Comparison of ENCODE assay signal across 27 mouse cellular contexts in the genomic region with DNA sequence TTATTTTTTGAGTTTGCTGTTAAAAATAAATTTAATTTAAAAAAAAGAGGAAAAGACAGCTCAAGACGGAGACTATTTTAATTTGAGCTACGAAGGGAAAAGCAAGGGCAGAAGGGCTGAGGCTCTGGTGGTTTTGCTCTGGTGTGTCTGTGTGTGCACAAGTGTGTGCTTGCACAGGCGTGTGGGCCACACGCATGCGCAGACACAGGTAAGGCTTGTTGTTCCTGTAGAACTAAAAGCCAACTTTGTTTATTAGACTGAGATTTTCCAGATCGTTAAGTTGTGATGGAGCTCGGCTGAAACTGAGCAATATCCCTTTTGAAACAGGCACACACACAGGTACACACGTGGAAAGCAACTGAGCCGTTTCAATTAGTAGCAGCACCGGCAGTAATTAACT.
DNase-seq lines count a peak whose midpoint lies in the region; ATAC-seq lines count a peak whose summit lies in the region.
"Had no signal": no experiment of that assay in that cellular context is flagged by ENCODE, and none has a peak within 500 bp of the region (broad histone marks: within the 10 kb centered on the region; RNA-seq: fewer than 3 reads in every experiment).

No protein-coding gene starts in this region.

- no peak overlapping the region for H3K4me2 ChIP-seq in limb, embryonic 12.5 days
- no peak overlapping the region for H3K4me2 ChIP-seq in heart, embryonic 11.5 days

- no peaks in the 10 kb centered on the region for H3K36me3 ChIP-seq in limb, embryonic 12.5 days
- H3K36me3 ChIP-seq in heart, embryonic 11.5 days (ENCODE audit: control insufficient read depth, insufficient read depth, low read length): no peaks in the 10 kb centered on the region
- H3K36me3 ChIP-seq: heart, embryonic 13.5 days; hindbrain, embryonic 15.5 days; midbrain, embryonic 15.5 days had no signal

- ATAC-seq in limb, embryonic 12.5 days (ENCODE audit: insufficient number of reproducible peaks, insufficient read depth, low FRiP score, low TSS enrichment, low read depth): no peak
- ATAC-seq in heart, embryonic 11.5 days (replicated peaks; ENCODE audit: insufficient number of reproducible peaks, low FRiP score, low TSS enrichment): no peak
- no peak for ATAC-seq in megakaryocyte progenitor cell, adult 5-6 weeks (replicated peaks; ENCODE audit: poor library complexity)
- ATAC-seq: activated CD4-positive, CD25-positive, alpha-beta regulatory T cell, adult 4 months had no signal

- no peak overlapping the region for H3K9ac ChIP-seq in limb, embryonic 12.5 days (replicated peaks)
- no peak overlapping the region for H3K9ac ChIP-seq in heart, embryonic 11.5 days (ENCODE audit: low read depth, low read length)
- H3K9ac ChIP-seq: forebrain, embryonic 13.5 days; hindbrain, embryonic 15.5 days; liver, embryonic 14.5 days; midbrain, embryonic 15.5 days had no signal

- H3K9me3 ChIP-seq in limb, embryonic 12.5 days: no peaks in the 10 kb centered on the region
- no peaks in the 10 kb centered on the region for H3K9me3 ChIP-seq in heart, embryonic 11.5 days (replicated peaks; ENCODE audit: control insufficient read depth, low read length)
- H3K9me3 ChIP-seq: forebrain, embryonic 13.5 days; heart, embryonic 13.5 days; hindbrain, embryonic 15.5 days; midbrain, embryonic 15.5 days had no signal

- peaks cover 35% of the 10 kb centered on the region for H3K27me3 ChIP-seq in limb, embryonic 12.5 days
- H3K27me3 ChIP-seq in heart, embryonic 11.5 days (ENCODE audit: control insufficient read depth, insufficient read depth, low read length): no peaks in the 10 kb centered on the region
- H3K27me3 ChIP-seq: CH12.LX; hindbrain, embryonic 15.5 days; midbrain, embryonic 15.5 days had no signal

- 38% methylated on average over 10 of the region's 10 CpGs for WGBS in limb, embryonic 12.5 days
- WGBS in heart, embryonic 11.5 days (ENCODE audit: insufficient replicate concordance): 85% methylated on average over 10 of the region's 10 CpGs

- peak; percentile 28 for DNase-seq in kidney, adult 18-20 months
- DNase-seq in kidney, adult 9 months: peak; percentile 29
- DNase-seq in kidney, postnatal 14 days: peak; percentile 20
- no peak for DNase-seq in yolk sac, embryonic 10.5 days (ENCODE audit: low spot score)
- no peak for DNase-seq in retina, postnatal 1 day
- DNase-seq: adrenal gland, adult 2 months; adrenal gland, postnatal 36 days; gastrocnemius, postnatal 36 days; heart, adult 2 months; heart, postnatal 10 days; layer of hippocampus, adult 9-11 months; liver; lung, adult 2 months; lung, postnatal 10 days; right cerebral cortex, postnatal 14 days; thymus, postnatal 4 days had no signal

- H3K4me3 ChIP-seq in limb, embryonic 12.5 days (replicated peaks): no peak overlapping the region
- H3K4me3 ChIP-seq in heart, embryonic 11.5 days (ENCODE audit: low read depth, low read length): no peak overlapping the region
- H3K4me3 ChIP-seq: heart, adult 2 months; hindbrain, embryonic 15.5 days had no signal

- peaks cover 40% of the 10 kb centered on the region for H3K4me1 ChIP-seq in limb, embryonic 12.5 days (replicated peaks)
- no peaks in the 10 kb centered on the region for H3K4me1 ChIP-seq in heart, embryonic 11.5 days (ENCODE audit: control insufficient read depth, insufficient read depth, low read length)
- H3K4me1 ChIP-seq: midbrain, embryonic 15.5 days had no signal

- peak overlapping the region; percentile 50; the same call in 1 of the 2 replicates for H3K27ac ChIP-seq in limb, embryonic 12.5 days
- no peak overlapping the region for H3K27ac ChIP-seq in heart, embryonic 11.5 days (ENCODE audit: low read depth, low read length)
- H3K27ac ChIP-seq: forebrain, embryonic 13.5 days; heart, adult 2 months; heart, embryonic 13.5 days; hindbrain, embryonic 15.5 days; liver, embryonic 14.5 days; macrophage; midbrain, embryonic 15.5 days had no signal

Comparison
In these comparisons a context has a peak if more than half of its experiments do, and no peak if none do; other contexts are left out.
1. DNase-seq: peak in kidney, adult 18-20 months (single experiment), kidney, adult 9 months (single experiment) and kidney, postnatal 14 days (single experiment); none in yolk sac, embryonic 10.5 days (single experiment) and retina, postnatal 1 day (single experiment).